Mouse (Mus musculus) E14TG2a.4 (cell line): ENCODE results near the gene Mid1ip1.

ENCODE experiments used
- CTCF ChIP-seq: conservative IDR thresholded peaks from 2 replicates; pipeline ENCODE4 v1.5.1; 2014; ENCODE audit warnings: low read length
- NANOG ChIP-seq: IDR thresholded peaks from 2 replicates; pipeline ENCODE4 v1.6.1; 2014; ENCODE audit warnings: borderline replicate concordance, low read length, mixed read lengths

- TF ChIP-seq CTCF = no peak
- TF ChIP-seq NANOG = no peak
Observed at GRCm38 (mm10) chrX:10734453-10734852, 19.6 kb downstream of the Mid1ip1 start.
